Mouse (Mus musculus) telencephalon, adult 2 months (tissue): Measurements from ENCODE around the gene Synpr.
"Not testable (repeated sequence)": the region's sequence is repeated elsewhere in the genome, so short reads cannot be mapped to it uniquely, and the experiment has no call there.

ENCODE experiments used
- DNase-seq: peaks from one replicate; pipeline ENCODE4 v3.0.0-alpha.2; 2011; ENCODE audit warnings: low read depth, low spot score

Synpr gene

DNA sequence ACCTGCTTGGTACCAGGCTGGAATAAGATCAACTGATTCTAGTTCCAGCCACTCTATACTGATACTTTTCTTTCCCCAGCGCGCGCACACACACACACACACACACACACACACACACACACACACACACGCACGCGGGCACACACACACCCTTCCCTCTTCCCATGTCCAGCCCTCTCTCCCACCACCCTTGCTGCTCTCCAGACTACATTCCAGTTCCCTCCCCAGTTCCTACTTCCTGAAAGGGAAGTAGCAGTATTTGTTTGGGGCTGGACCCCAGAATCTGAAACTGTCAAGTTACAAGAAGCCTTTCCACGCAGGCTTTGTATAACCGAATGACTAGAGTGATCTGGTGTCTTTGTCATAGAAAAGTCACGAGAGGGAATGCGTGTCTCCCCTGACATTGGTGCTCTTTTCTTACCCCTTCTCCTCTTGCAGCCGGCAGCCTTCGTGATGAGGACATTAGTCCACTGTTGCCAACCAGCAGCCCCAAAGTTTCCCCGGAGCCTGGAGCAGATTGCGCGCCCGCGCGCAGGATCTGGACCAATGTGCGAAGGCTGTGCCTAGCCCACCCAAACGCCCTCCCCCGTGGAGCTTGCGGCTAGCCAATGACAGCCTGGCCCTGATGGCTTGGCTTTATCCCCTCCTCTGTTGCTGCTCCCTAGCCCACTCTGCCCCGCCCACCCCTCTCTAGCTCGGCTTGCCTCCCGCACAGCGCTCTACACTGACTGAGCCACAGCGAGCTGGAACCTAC is at the start of gene Synpr:
Gene Synpr (plus strand): TSS at position 690 of the 754 bp plus-strand sequence.
- peak; percentile 79 for DNase-seq

- no peak for DNase-seq
These were observed 47.7 kb upstream of the Synpr start for GRCm38 (mm10) chr14:13236929-13237328.

DNA sequence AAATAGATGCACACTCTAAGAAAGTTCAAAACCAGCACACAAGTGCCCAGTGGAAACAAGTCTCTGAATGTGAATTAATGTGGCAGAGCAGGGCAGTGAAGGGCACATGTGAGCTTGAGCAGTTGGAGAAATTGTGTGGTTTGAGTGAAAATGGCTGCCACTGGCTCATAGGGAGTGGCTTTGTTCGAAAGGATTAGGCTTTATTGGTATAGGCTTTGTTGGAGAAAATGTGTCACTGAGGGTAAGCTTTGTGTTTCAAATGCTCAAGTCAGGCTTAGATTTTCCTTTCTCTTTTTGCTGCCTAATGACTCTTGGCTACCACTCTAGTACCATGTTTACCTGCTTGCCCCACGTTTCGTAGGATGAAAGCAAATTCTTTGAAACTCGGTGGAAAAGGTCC is 37.1 kb upstream of the Synpr start:
- DNase-seq = no peak

DNA sequence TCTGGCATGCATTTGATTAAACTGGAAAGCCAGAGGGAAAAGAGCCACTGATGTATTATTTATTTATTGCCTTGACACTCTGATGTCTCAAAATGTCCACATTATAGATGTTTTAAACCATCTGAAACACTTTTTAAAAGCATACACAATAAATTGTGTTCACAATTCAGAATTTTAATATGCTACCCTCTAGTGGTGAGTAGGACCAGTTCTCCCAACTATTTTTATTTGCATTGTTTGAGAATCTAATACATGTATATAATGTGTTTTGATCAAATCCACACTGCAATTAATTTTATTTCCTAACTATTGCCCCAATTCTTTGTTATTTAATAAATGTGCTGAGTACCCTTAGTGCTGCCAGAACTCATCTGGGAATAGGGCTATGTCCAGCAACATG is 35.2 kb upstream of the Synpr start:
- no peak for DNase-seq

DNA sequence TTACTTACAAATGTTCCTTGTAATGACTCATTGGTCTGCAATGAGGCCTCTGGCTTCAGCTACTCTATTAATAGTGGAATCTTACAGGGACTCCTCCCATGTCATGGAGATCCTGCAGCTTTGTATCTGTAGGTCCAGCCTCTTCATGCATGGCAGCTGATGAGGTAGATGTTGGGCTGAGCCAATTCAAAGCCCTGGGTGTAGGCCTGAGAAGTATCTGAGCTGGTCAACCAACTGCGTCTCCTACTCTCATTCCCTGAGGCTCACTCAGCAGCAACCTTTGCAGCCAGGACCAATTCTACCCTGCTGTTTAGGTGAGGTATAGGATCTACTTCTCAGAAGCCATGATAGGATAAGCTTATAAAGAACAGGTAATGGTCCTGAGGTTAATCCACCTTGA is 32.0 kb upstream of the Synpr start:
- DNase-seq = no peak

- not testable (repeated sequence) for DNase-seq
These were observed 29.8 kb upstream of the Synpr start for GRCm38 (mm10) chr14:13254741-13255140.

DNA sequence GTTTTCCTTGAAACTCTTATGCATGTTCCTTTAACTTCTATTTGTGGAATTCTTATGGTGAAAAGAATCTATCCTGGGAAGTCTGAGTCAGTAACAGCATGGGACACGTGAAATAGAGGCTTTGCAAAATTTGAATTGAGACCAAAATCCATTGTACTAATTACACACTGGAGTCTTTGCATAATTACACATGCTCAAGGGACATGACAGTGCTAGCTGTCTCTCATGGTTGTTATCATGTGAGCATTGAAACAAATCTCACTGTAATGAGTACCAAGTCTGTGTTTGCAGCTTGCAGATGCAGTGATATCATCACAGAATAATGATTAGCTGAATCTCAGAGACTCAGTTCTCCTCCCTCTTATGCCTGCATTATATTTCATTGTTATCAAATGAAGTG is 22.2 kb upstream of the Synpr start:
- DNase-seq = peak; percentile 41

- DNase-seq = no peak
These were observed 18.2 kb upstream of the Synpr start for GRCm38 (mm10) chr14:13266331-13266730.

GRCm38 (mm10) chr14:13267181-13267580 is 17.4 kb upstream of the Synpr start:
- DNase-seq = no peak

GRCm38 (mm10) chr14:13283211-13283610 is 1.4 kb upstream of the Synpr start:
- no peak for DNase-seq

DNA sequence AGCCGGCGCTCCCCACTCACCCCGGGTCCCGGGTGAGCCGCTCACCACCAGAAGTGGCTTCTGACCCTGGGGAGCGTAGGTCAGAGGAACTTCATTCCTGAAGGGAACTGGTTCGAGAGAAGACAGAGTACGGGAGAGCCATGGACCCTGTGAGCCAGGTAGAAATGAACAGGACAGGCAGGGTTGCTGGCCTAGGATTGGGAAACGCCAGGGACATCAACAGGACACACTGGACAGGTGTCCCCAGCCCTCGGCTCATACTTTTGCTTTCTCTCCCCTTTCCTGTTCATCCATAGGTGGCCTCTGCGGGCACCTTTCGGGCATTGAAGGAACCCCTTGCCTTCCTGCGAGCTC is 242 bp downstream of the Synpr start:
- DNase-seq = no peak

DNA sequence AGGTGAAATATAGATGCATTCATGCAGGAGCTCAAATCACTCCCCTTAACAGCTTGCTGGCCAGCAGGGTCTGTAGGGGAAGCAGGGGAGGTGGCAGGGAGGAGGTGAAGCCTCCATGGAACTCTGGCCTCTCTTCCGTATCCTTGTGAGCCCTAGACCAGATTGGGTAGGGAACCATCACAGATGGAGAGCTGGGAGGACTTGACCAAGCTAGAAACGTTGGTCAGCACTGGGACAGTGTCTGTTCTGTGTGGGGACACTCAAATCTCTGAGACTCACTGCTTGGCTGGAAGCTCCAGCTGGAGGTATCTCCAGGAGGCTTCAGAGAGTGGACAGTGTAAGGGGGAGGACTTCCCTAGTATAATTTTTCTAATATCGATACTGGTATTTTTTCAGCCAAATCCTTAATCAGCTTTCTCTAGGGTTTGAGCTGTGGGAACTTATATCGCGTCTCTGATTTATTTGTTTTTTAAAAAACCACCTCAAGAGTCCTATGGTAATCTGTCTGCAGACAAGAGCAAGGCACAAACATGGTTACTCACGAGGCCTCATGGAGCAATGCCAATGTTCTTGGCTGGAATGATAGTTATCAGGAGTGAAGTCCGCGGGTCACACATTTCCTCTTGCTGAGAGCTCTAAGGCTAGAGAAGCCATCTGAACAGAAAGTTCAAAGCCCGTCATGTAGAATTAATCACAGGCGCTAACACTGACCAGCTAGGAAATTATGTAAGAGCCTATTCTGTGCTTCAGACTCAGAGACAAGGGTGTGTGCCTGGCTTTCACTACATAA is 956 bp downstream of the Synpr start:
- DNase-seq = no peak

DNA sequence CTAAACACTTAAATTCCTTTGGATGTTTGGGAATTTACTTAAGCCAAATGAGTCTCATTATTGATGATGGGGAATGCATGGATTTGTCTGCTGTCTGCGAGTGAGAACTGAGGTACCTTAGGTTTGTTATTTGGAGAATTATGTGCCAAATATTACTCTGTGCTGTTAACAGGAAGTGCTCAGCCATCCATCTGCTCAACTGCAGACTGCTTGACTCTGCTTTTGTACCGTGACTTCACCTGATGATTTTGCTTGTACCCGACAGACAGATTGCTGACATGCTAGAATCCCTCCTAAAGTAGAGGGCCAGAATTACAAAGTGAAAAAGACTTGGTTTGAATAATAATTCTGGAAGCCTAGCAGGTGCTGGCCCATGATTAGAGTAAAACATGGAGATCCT is 9.6 kb downstream of the Synpr start:
- no peak for DNase-seq

DNA sequence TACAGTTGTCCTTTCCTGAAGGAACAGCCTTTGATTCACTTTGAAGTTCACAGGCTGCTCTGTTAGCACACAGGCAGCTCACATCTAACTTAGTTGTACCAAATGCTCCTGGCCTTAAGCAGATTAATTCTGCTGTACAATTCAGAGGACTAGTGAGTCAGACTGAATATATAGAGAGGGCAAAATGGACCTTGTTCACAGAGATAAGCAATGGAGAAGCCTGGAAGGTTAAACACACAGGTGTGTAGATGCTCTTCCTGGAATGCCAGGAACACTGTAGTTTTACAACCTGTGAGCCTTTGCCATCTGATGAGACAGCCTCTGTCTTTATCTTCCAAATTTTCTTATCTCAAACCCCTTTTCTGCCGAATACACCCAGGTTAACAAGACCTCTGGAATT is 29.7 kb downstream of the Synpr start:
- DNase-seq = no peak

DNA sequence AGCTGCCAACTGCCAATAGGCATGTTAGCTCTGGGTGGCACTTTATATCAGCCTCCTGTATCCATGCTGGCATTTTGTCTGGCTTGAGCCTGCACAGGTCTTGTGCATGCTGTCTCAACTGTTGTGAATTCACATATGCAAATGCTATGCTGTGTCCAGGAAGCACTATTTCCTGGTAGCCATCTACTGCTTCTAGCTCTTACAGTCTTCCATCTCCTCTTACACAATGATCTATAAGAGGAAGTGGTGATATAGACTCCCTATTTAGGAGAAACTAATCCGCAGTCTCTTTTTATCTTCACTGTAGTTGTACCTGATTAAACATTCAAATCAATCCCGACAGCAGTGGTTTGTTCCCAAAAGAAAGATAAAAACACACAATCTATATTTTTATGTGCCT is 43.9 kb downstream of the Synpr start:
- DNase-seq = no peak

- no peak for DNase-seq
These were observed 48.1 kb downstream of the Synpr start for GRCm38 (mm10) chr14:13332497-13333306.

DNA sequence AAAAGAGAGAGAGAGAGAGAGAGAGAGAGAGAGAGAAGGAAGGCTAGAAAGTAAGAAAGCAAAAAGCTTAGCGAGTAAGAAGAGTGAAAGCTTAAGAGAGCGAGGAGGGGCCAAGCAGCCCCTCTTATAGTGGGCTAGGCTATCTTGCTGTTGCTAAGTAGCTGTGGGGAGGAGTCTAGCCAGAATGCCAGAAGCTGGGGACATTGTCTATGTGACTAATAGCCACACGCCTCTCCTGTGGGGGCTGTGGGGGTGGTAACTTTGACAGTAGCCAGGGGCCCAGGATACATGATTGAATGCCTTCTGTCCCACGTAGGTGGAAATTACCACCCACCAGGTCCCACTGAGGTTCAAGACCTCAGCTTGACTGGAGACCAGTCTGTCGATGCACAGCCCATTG is 48.8 kb downstream of the Synpr start:
- DNase-seq = no peak

DNA sequence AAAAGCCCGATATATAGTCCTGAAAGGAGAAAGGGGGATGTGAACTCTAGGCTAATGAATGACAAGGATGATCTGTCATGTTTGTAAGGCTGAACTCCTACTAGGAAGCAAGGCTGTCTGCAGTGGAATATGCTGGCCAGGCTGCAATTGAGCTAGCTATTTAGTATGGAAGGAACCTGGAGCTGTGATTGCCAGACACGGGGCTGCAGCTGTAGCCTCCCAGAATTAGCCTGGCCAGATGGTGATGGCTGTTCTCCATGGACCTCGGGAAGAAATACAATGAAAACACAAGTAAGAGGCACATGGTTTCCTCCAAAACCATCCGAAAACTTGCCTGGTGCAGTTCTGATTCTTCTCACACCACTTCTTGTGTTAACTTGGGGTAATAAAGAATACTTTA is 51.6 kb downstream of the Synpr start:
- DNase-seq = peak; percentile 59

DNA sequence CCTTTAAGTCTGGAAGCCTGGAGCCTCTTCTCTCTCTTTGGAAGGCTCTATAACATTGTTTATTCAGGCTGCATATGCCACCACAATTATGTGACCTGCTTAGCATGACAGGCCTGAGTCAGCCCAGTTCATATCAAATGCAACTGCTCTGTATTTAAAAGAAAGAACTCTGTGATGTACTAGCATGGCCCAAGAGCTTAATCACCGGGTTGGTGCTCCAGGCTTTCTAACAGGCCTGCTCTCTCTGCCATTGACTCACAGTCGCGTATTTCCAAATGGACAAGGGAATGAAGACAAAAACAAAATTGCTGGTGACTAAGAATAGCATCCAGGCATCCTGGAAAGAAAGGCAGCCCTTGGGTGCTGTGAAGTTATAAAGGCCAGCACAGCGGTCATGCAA is 56.1 kb downstream of the Synpr start:
- no peak for DNase-seq

GRCm38 (mm10) chr14:13344240-13344639 is 59.7 kb downstream of the Synpr start:
- no peak for DNase-seq

DNA sequence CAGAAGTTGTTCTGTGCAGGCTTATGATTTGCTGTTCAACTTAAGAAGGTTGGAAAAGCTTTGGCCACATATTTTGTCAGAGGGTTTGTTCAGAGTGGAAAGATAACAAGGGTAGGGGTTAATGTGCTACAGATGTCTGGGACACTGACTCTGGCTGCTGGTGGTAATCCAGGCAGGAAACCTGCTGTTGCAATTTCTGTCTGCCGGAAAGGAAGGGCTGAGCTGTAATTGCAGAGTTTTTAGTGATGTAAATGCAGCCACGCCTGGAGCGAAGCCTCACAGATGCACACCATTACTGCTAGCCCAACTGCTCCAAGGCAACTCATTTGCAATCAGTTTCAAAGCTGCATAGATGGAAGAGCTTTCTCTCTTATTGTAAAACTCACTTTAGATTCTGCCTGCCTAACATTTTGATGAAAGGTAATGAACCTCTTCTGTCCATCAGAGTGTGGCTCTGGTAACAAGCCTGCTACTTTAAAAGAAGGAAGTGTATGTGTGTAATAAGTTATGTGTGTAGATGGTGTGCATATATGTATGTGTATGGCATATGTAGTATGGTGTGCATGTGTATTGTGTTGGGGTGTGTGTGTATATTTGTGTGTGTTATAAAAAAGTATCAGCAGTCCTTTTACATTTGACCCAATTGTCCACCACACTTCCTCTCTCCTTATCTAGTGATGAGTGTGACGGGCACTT is 64.7 kb downstream of the Synpr start:
- DNase-seq = no peak

DNA sequence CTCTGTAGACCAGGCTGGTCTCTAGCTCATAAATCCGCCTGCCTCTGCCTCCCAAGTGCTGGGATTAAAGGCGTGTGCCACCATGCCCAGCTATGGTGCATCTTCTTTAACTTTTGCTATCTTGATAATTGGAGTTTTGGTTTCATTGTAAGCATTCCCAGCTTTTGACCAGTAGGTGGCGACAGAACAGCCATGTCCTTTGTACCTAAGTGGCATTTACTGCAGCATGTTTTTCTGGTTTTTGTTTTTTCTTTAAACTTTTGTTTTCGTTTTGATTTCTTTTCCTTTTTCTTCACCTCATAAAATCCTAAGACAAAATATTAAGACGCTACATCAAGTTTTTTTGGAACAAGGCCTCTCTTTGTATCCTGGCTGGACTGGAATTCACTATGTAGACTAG is 69.6 kb downstream of the Synpr start:
- no peak for DNase-seq
